Mouse (Mus musculus): ENCODE results near the gene Fam20a. TPM values are rescaled to one million over a fixed set of nuclear protein-coding genes. Genes with fewer than 3 reads are reported as not detected.

Gene Fam20a
- polyA plus RNA-seq (2017; shearing (Covaris generic)) = not detected

DNA sequence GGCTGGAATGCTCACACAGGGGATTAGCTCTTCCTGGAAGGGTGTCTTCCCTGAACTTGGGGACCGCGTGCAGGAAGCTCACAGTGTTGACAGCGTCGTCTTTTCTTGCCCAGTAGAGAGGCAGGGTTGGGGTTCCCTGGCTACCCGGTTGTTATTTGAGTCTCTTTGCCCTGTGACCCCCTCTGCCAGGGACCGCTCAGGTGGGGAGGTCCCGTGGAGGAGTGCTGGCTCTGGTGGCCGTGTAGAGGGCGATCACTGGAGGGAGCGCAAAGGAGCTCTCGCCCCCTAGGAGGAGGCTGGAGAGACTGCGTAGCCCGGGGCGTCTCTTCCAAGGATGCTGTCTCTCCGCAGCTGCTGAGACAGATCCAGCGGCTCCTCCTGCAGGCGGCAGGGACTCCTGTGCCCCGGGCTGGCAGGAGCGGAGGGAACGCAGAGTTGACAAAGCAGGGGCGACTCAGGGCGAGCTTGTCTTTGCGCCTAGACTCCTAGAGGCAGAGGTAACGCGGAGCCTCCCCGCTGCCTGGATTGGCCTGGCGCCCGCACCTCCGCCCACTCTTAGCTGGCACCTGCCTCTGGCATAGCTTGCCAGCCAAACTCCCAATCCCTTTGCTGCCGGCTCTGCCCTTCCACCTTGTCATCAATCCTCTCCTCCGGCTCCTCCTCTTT lies at the start of gene Fam20a:
Gene Fam20a (minus strand): TSS at position 499 of the 666 bp plus-strand sequence.

DNA sequence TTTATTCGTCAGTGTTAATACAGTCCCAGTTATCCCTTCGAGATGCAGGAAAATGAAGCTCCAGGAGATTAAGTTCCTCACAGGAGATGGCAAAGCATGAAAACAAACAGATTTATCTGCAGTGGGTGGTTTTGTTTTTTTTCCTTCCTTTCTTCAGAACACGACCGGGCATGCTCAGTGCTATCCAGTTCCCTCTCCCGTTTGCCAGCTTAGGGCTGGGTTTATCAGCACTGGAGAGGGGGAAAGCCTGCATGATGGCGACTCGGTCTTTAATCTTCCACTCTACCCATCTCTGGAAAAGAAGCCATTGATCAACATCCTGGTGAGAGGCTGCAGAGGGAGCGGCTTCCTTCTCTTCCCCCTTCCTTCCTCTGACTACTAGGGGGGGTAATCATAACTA lies 72.9 kb downstream of the Fam20a start, which contains the start of gene Prkar1a:
Gene Prkar1a (plus strand): TSS at position 200 of the 400 bp plus-strand sequence.

Other genes starting within 250 kb of the Fam20a start
- 1.4 TPM for gene Arsg, start 248.9 kb downstream of the Fam20a start, polyA plus RNA-seq (2017; shearing (Covaris generic))
- gene Slc16a6, start 248.7 kb downstream of the Fam20a start, polyA plus RNA-seq (2017; shearing (Covaris generic)) = 19.0 TPM
- 1.1 TPM for gene Wipi1, start 110.3 kb downstream of the Fam20a start, polyA plus RNA-seq (2017; shearing (Covaris generic))
- 533 TPM for gene Prkar1a, start 72.9 kb downstream of the Fam20a start, polyA plus RNA-seq (2017; shearing (Covaris generic))
- not detected for gene 1700012B07Rik, start 105.8 kb upstream of the Fam20a start, polyA plus RNA-seq (2017; shearing (Covaris generic))